Mouse (Mus musculus) limb, embryonic 12.5 days (tissue): ENCODE measurements at regions not wholly inside any gene's neighbourhood (a gene's known extent, or its start where the extent isn't known, plus 50 kb on each side); places are given as distances from the start of the nearest gene placed in this dataset.

Experiments
- ATAC-seq: fragments of 200-750 bp; cut with Nextera tagmentation; 2 replicates; pipeline ENCODE4 v1.8.0; 2017; ENCODE audit warnings: low read depth, moderate TSS enrichment; ENCODE audit not compliant: insufficient number of reproducible peaks, insufficient read depth, low FRiP score, low TSS enrichment
- H3K27ac ChIP-seq: fragments of 300-500 bp; sonication (generic); 2 replicates; pipeline ENCODE4 v1.5.1; 2016; ENCODE audit warnings: mild to moderate bottlenecking, moderate library complexity
- H3K27me3 ChIP-seq: fragments of 300-500 bp; sonication (generic); 2 replicates; pipeline ENCODE4 v1.6.1; 2016; ENCODE audit warnings: mild to moderate bottlenecking, moderate library complexity
- H3K36me3 ChIP-seq: fragments of 300-500 bp; sonication (generic); 2 replicates; pipeline ENCODE4 v1.6.1; 2016; ENCODE audit warnings: mild to moderate bottlenecking, moderate library complexity
- H3K4me1 ChIP-seq: fragments of 300-500 bp; sonication (generic); replicated peaks from 2 replicates; pipeline ENCODE4 v1.6.1; 2016
- H3K4me2 ChIP-seq: fragments of 300-500 bp; sonication (generic); 2 replicates; pipeline ENCODE4 v1.6.1; 2016; ENCODE audit warnings: mild to moderate bottlenecking, moderate library complexity
- H3K4me3 ChIP-seq: fragments of 300-500 bp; sonication (generic); replicated peaks from 2 replicates; pipeline ENCODE4 v1.5.1; 2016; ENCODE audit warnings: mild to moderate bottlenecking
- H3K9ac ChIP-seq: fragments of 300-500 bp; sonication (generic); replicated peaks from 2 replicates; pipeline ENCODE4 v1.6.1; 2016; ENCODE audit warnings: mild to moderate bottlenecking, moderate library complexity
- H3K9me3 ChIP-seq: fragments of 300-500 bp; sonication (generic); 2 replicates; pipeline ENCODE4 v1.6.1; 2016; ENCODE audit warnings: mild to moderate bottlenecking, moderate library complexity
- WGBS: fragments of 180-500 bp; shearing (Covaris S2); methylation state at CpG from one replicate; pipeline ENCODE4 v1.1.7; 2016; 5-methylcytosine and 5-hydroxymethylcytosine counted together

DNA sequence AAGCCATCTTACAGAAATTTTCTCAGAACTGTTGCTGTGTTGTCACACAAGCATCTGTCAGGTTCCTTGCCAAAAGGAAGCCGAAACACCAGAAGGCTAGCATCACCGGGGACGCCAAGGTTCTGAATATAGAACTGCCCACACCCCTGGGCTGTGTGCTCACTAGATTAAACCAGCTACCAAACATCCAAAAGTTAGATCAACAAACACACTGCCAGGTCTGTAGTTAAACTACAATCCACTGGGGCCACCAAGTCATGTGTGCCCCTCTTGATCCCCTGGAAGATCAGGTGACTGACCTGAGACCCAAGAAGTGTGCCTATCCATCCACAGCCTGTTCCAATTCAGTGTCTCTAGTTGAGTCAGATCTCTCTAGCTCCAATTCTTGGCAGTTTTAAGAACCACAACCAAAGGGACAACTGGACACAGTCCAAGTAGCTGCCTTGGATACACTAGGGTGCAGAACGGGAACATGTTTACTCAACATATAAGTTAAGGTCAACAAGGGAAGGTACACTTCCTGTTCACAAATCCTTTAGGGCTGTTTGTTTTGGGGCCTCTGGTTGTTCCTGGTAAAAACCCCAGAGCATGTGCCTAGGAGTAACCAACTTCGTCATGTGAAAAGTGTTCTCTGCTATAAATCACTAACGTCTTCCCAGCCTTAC lies 232.0 kb upstream of the Ppargc1a start:
- no peaks in the 10 kb centered on the region for H3K4me1 ChIP-seq
- no peak overlapping the region for H3K4me2 ChIP-seq
- WGBS: 74% methylated on average over 6 of the region's 6 CpGs
- ATAC-seq: no peak
- no peaks in the 10 kb centered on the region for H3K36me3 ChIP-seq
- no peak overlapping the region for H3K4me3 ChIP-seq
- H3K27ac ChIP-seq: no peak overlapping the region
- no peaks in the 10 kb centered on the region for H3K9me3 ChIP-seq
- no peak overlapping the region for H3K9ac ChIP-seq
- H3K27me3 ChIP-seq: peaks cover 9% of the 10 kb centered on the region

DNA sequence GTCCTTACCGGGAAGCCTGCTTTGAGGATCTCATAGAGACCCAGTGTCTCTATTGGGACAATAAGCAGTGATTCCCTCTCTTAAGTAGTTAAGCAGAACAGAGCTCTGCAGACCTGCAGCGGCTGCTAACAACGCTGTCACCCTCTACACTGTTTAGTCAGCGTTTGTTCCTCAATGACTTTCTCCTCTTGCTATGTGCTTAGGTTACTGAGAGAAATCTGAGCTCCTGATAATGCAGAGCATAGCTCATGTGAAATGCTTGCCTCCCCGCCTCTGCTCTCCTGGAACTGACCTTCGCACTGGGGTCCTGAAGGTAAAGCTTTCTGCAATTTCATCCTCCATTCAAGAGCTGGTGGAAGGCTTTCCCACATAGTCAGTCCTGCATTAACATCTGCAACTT lies 226.6 kb upstream of the Ppargc1a start:
- no peak overlapping the region for H3K4me2 ChIP-seq

DNA sequence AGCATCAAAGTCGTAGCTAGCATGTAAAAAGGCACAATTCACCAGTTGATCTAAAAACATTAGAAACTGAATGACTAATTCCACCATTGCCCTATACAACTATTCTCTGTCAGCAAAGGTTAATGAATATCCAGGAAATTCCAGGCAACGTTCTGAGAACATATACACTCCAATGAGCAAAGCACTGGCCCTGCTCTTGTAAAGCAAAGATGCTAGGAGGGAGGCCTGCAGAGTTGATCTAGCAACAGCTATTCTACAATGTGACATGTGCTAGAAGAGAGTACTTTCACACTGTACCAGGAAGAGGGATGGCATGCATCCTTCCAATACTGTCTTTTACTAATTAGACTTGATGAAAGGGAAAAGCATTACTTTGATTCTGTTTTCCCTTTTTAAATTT lies 225.4 kb upstream of the Ppargc1a start:
- no peak overlapping the region for H3K4me2 ChIP-seq
- no peaks in the 10 kb centered on the region for H3K9me3 ChIP-seq
- H3K27me3 ChIP-seq: peaks cover 6% of the 10 kb centered on the region; the same call in 1 of the 2 replicates
- H3K9ac ChIP-seq: no peak overlapping the region
- H3K36me3 ChIP-seq: no peaks in the 10 kb centered on the region
- H3K27ac ChIP-seq: no peak overlapping the region
- H3K4me3 ChIP-seq: no peak overlapping the region
- no peak for ATAC-seq
- H3K4me1 ChIP-seq: 0 out of 2 replicates have a peak, but pooled peaks cover 5% of the 10 kb centered on the region
- WGBS: 70% methylated on average over 2 of the region's 2 CpGs

More for the DNA sequence above, 226.6 kb upstream of the Ppargc1a start:
- H3K9me3 ChIP-seq: no peaks in the 10 kb centered on the region
- 38% methylated on average over 6 of the region's 6 CpGs for WGBS
- ATAC-seq: no peak
- H3K9ac ChIP-seq: no peak overlapping the region
- no peak overlapping the region for H3K4me3 ChIP-seq
- no peak overlapping the region for H3K27ac ChIP-seq
- no peaks in the 10 kb centered on the region for H3K36me3 ChIP-seq
- 0 out of 2 replicates have a peak, but pooled peaks cover 5% of the 10 kb centered on the region for H3K4me1 ChIP-seq
- H3K27me3 ChIP-seq: peaks cover 6% of the 10 kb centered on the region; the same call in 1 of the 2 replicates

DNA sequence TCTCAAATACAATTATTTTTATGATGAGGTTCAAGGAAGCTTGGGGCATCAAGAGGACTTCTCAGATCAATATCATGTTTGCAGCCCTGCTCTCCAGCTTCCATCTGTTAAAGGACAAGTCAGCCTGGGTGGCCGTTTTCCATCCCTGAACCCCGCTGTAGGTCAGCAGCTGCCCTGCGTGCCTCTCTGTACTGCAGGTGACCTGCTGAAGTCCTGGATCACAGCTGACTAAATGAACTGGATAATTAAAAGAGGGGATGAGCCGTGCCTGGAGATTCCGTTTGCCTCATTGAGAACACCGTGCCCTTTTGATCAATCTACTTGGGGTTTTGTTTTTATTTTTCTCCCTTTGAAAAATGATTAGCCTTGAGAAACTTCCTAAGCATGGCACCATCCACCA lies 221.2 kb upstream of the Ppargc1a start:
- ATAC-seq: no peak
- WGBS: 73% methylated on average over 6 of the region's 6 CpGs

DNA sequence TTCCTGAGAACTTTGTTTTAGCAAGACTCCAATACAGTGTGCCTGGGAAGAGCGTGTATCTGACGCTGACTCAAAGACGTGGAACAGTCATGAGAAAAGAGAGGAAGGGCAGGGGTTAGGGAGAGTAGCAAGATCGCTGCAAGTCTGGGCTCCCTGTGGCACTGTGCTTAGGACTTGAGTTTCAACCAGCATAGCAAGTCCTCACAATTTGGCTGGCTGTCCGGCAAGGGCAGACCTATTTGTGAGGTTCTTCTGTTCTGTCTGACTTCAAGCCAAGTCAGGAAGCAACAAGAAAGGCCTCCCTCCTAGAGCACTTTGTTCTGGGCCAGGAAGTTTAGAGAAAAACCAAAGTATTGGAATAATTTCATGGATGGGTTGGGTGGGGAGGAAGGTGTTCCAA lies 216.0 kb upstream of the Ppargc1a start:
- Histone ChIP-seq H3K9me3 (no peaks in the 10 kb centered on the region), H3K4me1 (peaks cover 5% of the 10 kb centered on the region; the same call in 1 of the 2 replicates), H3K36me3 (no peaks in the 10 kb centered on the region), H3K4me2 (no peak overlapping the region), H3K27me3 (no peaks in the 10 kb centered on the region), H3K9ac (no peak overlapping the region), H3K4me3 (no peak overlapping the region), H3K27ac (no peak overlapping the region)
- ATAC-seq: no peak
- 86% methylated on average over 5 of the region's 5 CpGs for WGBS

More for the DNA sequence above, 221.2 kb upstream of the Ppargc1a start:
- no peak overlapping the region for H3K27ac ChIP-seq
- 0 out of 2 replicates have a peak, but pooled peaks cover 3% of the 10 kb centered on the region for H3K4me1 ChIP-seq
- peaks cover 3% of the 10 kb centered on the region; the same call in 1 of the 2 replicates for H3K27me3 ChIP-seq
- no peaks in the 10 kb centered on the region for H3K9me3 ChIP-seq
- H3K9ac ChIP-seq: no peak overlapping the region
- H3K4me3 ChIP-seq: no peak overlapping the region
- no peaks in the 10 kb centered on the region for H3K36me3 ChIP-seq
- no peak overlapping the region for H3K4me2 ChIP-seq

DNA sequence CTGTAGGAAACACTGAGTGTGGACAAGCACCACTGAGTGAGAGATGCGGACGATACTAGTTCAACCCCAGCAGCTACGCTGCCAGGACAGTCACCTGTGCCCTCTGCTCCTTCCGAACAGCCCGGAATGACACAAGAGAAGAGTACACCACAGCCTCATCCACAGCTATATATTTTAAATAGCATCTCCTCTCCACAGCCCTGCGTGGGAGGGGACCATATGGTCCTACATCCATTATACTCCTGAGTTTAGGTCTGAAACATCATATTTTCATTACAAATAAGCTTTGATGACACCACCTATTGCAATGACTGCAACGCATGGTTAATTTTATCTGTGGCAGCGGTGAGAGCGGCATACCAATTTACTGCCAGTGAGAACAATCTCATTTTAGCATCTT lies 215.6 kb upstream of the Ppargc1a start:
- Histone ChIP-seq H3K9me3 (no peaks in the 10 kb centered on the region), H3K4me3 (no peak overlapping the region), H3K27me3 (no peaks in the 10 kb centered on the region), H3K4me2 (no peak overlapping the region), H3K4me1 (peaks cover 5% of the 10 kb centered on the region; the same call in 1 of the 2 replicates), H3K36me3 (no peaks in the 10 kb centered on the region), H3K27ac (no peak overlapping the region), H3K9ac (no peak overlapping the region)
- no peak for ATAC-seq
- 96% methylated on average over 9 of the region's 9 CpGs for WGBS

DNA sequence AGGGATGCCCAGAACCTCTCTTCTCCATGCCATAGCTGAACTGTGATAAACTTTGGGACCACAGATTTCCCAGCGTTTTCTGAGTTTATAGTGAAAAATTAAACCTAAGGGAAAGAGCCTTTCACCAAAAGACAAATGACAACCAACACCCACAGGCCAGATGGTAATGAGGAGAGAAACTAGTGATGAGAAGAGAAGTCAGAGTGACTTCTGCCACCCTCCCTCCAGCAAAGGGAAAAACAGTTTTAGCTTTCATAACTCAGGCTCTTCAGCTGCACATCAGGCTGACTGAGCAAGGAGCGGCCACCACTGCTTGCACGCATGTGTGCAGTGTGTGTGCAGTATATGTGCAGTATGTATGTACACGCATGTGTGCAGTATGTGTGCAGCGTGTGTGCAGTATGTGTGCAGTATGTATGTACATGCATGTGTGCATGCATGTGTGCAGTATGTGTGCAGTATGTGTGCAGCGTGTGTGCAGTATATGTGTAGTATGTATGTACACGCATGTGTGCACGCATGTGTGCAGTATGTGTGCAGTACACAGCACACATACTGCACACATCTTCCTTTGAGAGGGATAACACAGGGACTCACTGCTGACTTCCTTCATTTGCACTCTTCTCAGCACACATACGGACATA lies 208.1 kb upstream of the Ppargc1a start:
- 89% methylated on average over 9 of the region's 9 CpGs for WGBS
- Histone ChIP-seq H3K4me3 (no peak overlapping the region), H3K27ac (no peak overlapping the region), H3K36me3 (no peaks in the 10 kb centered on the region), H3K9ac (no peak overlapping the region), H3K27me3 (no peaks in the 10 kb centered on the region), H3K4me2 (no peak overlapping the region), H3K9me3 (no peaks in the 10 kb centered on the region), H3K4me1 (peaks cover 5% of the 10 kb centered on the region; the same call in 1 of the 2 replicates)
- ATAC-seq: no peak

DNA sequence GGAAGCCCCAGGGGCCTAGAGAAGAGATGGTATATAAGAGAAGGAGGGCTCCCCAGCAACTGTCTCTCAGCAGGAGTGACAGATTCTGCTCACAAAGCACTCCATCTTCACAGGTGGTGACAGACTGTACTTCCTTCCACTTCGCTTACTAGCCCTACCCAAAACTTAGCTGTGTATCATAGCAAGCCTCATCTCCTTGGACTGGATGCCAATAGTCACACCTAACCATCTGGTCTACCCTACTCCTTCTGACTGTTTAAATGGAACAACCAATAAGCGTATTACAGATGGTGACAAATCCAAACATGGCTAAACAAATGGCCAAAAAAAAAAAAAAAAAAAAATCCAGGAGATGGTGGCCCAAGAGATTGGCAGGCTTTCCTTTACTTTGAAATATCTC lies 204.1 kb upstream of the Ppargc1a start:
- Histone ChIP-seq H3K9ac (no peak overlapping the region), H3K36me3 (no peaks in the 10 kb centered on the region), H3K27me3 (no peaks in the 10 kb centered on the region), H3K9me3 (no peaks in the 10 kb centered on the region), H3K4me3 (no peak overlapping the region), H3K4me1 (no peaks in the 10 kb centered on the region), H3K27ac (no peak overlapping the region), H3K4me2 (no peak overlapping the region)
- WGBS: 79% methylated on average over 2 of the region's 2 CpGs
- no peak for ATAC-seq

DNA sequence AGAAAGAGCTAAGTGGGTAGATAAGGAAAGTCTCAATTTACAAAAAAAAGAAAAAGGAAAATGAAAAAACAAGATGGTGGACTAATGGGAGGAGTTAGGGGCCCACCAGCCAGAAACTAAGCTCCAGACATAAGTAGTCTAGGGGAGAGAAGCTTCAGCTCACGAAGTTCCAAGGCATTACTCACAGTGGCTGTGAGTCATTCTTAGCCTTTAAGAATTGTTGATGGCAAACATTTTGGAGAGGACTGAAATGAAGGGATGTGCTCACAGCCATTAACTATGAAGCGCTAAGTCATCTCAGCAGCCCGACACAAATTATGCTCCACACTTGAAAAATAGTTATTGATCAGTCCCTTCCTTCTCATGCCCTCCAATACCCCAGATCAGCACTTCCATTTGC lies 198.6 kb upstream of the Ppargc1a start:
- ATAC-seq: no peak
- no peak overlapping the region for H3K27ac ChIP-seq
- WGBS: 88% methylated on average over 3 of the region's 3 CpGs

DNA sequence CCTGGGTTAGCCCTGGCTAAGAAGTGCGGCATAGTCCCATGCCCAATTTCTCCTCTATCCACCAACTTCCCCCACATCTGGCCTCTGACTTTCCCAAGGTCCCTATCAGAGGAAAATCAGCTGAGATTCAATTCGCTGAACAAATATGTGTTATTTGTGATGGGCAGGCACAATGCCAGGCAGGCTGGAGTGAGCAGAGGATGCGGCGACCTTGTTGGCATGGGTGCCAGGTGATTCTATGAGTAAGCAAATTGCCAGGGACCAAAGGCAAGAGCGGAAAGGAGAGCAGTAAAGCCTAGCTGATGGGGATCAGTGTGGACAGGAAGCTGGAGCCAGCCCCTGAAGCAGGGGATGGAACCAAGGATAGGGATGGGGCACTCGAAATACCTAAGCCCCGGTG lies 196.9 kb upstream of the Ppargc1a start:
- H3K4me2 ChIP-seq: no peak overlapping the region
- H3K27me3 ChIP-seq: no peaks in the 10 kb centered on the region
- H3K27ac ChIP-seq: no peak overlapping the region
- no peak overlapping the region for H3K4me3 ChIP-seq
- no peak for ATAC-seq
- WGBS: 93% methylated on average over 7 of the region's 7 CpGs
- H3K4me1 ChIP-seq: no peaks in the 10 kb centered on the region; the same call in 1 of the 2 replicates
- H3K36me3 ChIP-seq: no peaks in the 10 kb centered on the region
- no peaks in the 10 kb centered on the region for H3K9me3 ChIP-seq
- no peak overlapping the region for H3K9ac ChIP-seq

More for the DNA sequence above, 198.6 kb upstream of the Ppargc1a start:
- no peak overlapping the region for H3K4me3 ChIP-seq
- no peaks in the 10 kb centered on the region for H3K27me3 ChIP-seq
- no peaks in the 10 kb centered on the region for H3K9me3 ChIP-seq
- H3K4me1 ChIP-seq: no peaks in the 10 kb centered on the region; the same call in 1 of the 2 replicates
- H3K36me3 ChIP-seq: no peaks in the 10 kb centered on the region
- no peak overlapping the region for H3K4me2 ChIP-seq
- H3K9ac ChIP-seq: no peak overlapping the region

DNA sequence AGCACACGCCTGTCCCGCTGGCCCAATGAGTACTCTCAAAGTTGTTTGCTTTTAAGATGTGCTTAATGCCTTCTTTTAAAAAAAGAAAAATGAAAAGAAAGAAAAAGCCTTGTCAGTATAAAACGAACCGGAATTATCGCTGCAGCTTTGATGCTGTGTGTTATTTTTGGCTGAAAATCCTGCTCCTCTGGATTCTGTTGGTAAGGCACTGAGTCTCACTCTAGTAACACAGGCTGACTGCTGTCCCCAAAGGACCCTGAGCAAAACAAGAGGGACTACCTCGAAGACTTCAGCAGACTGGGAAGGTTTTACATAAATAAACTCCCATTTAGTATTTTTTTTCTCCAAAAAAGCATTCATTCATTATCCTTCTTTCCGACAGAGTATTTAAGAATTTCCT lies 196.1 kb upstream of the Ppargc1a start:
- H3K27me3 ChIP-seq: no peaks in the 10 kb centered on the region

More for the DNA sequence above, 196.1 kb upstream of the Ppargc1a start:
- 75% methylated on average over 7 of the region's 7 CpGs for WGBS
- Histone ChIP-seq H3K4me2 (no peak overlapping the region), H3K9me3 (no peaks in the 10 kb centered on the region), H3K4me3 (no peak overlapping the region), H3K36me3 (no peaks in the 10 kb centered on the region), H3K9ac (no peak overlapping the region), H3K27ac (no peak overlapping the region), H3K4me1 (no peaks in the 10 kb centered on the region; the same call in 1 of the 2 replicates)
- no peak for ATAC-seq
